Mouse (Mus musculus) liver, postnatal 0 days (tissue): Measurements from ENCODE around the gene Tk1. TPM values are rescaled to one million over a fixed set of nuclear protein-coding genes. Genes with fewer than 3 reads are reported as not detected.

Experiments
- ATAC-seq: fragments of 200-750 bp; cut with Nextera tagmentation; 2 replicates; pipeline ENCODE4 v1.8.0; 2017; ENCODE audit warnings: mild to moderate bottlenecking, moderate library complexity
- DNase-seq: peaks from one replicate; pipeline ENCODE4 v3.0.0-alpha.2; 2016
- H3K27ac ChIP-seq: fragments of 300-500 bp; sonication (generic); 2 replicates; pipeline ENCODE4 v1.5.1; 2014; ENCODE audit warnings: antibody characterized with exemption, moderate library complexity, mild to moderate bottlenecking, low read depth
- H3K27me3 ChIP-seq: fragments of 300-500 bp; sonication (generic); 2 replicates; pipeline ENCODE4 v1.6.1; 2014; ENCODE audit warnings: low read length, control low read depth, mixed read lengths; ENCODE audit not compliant: insufficient read depth
- H3K36me3 ChIP-seq: fragments of 300-500 bp; sonication (generic); replicated peaks from 2 replicates; pipeline ENCODE4 v1.6.1; 2014; ENCODE audit warnings: mild to moderate bottlenecking, control low read depth, low read length, moderate library complexity, mixed read lengths; ENCODE audit not compliant: insufficient read depth
- H3K4me1 ChIP-seq: fragments of 300-500 bp; sonication (generic); 2 replicates; pipeline ENCODE4 v1.6.1; 2014; ENCODE audit warnings: antibody characterized with exemption, mild to moderate bottlenecking, control low read depth; ENCODE audit not compliant: insufficient read depth
- H3K4me2 ChIP-seq: fragments of 300-500 bp; sonication (generic); 2 replicates; pipeline ENCODE4 v1.6.1; 2014; ENCODE audit warnings: low read depth, mild to moderate bottlenecking, low read length, moderate library complexity, mixed read lengths
- H3K4me3 ChIP-seq: fragments of 300-500 bp; sonication (generic); 2 replicates; pipeline ENCODE4 v1.5.1; 2014; ENCODE audit warnings: low read depth, low read length
- H3K9ac ChIP-seq: fragments of 300-500 bp; sonication (generic); replicated peaks from 2 replicates; pipeline ENCODE4 v1.6.1; 2014; ENCODE audit warnings: mild to moderate bottlenecking, moderate library complexity
- H3K9me3 ChIP-seq: fragments of 300-500 bp; sonication (generic); 2 replicates; pipeline ENCODE4 v1.6.1; 2016; ENCODE audit warnings: mild to moderate bottlenecking, control low read depth, low read length, mixed read lengths
- CTCF ChIP-seq: sonication (generic); IDR thresholded peaks from 2 replicates; pipeline ENCODE4 v1.5.1; 2016; ENCODE audit warnings: antibody characterized with exemption, low read depth
- EP300 ChIP-seq: IDR thresholded peaks from 2 replicates; pipeline ENCODE4 v1.6.1; 2016; ENCODE audit warnings: antibody characterized with exemption, low read depth, mild to moderate bottlenecking
- WGBS: fragments of 180-500 bp; shearing (Covaris S2); extraction: QIAGEN DNeasy Blood & Tissue Kit; methylation state at CpG from one replicate; pipeline ENCODE4 v1.1.7; 2014; ENCODE audit not compliant: insufficient replicate concordance; 5-methylcytosine and 5-hydroxymethylcytosine counted together
- polyA plus RNA-seq: library from polyadenylated mRNA; unstranded; fragments of >200 nt; fragmentation: Nextera tagmentation; extraction: Ambion mirVana; gene quantifications from 2 replicates; pipeline ENCODE4 v1.2.1, GENCODE M21; 2015

Tk1 gene
- polyA plus RNA-seq, 1 experiment from 2014 or later = 101 TPM

DNA sequence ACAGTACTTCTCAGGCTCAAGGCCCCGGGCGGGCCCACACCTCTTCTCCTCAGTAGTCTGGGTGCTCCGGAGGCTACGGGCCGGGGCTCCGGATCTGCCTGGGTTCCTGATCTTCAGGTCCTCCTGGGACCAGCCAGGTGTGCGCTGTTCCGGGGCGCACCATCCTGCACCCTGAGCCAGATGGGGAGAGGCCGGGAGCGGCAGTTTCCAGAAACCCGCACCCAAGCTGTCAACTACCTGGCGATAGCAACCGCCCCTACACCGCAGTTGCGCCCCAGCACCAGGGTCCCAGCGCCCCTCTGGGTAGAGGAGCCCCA lies 45.7 kb downstream of the Tk1 start:
- no peaks in the 10 kb centered on the region for H3K9me3 ChIP-seq
- H3K36me3 ChIP-seq = peaks cover 48% of the 10 kb centered on the region
- H3K4me2 ChIP-seq = peak overlapping the region; percentile 97
- peaks cover 30% of the 10 kb centered on the region for H3K4me1 ChIP-seq
- no peak for TF ChIP-seq CTCF
- no peak for TF ChIP-seq EP300
- peak overlapping the region; percentile 97 for H3K27ac ChIP-seq
- no peak for DNase-seq
- WGBS = 0% methylated on average over 17 of the region's 17 CpGs
- peak overlapping the region; percentile 85 for H3K9ac ChIP-seq
- H3K27me3 ChIP-seq = no peaks in the 10 kb centered on the region
- ATAC-seq = peak; percentile 1
- peak overlapping the region; percentile 82 for H3K4me3 ChIP-seq

- TF ChIP-seq CTCF (no peak), EP300 (no peak)
- H3K27ac ChIP-seq = peak overlapping the region; percentile 97
- peak overlapping the region; percentile 97 for H3K4me2 ChIP-seq
- 2% methylated on average over 37 of the region's 38 CpGs for WGBS
- peak overlapping the region; percentile 85 for H3K9ac ChIP-seq
- ATAC-seq = peak; percentile 26
- peak; percentile 80 for DNase-seq
- no peaks in the 10 kb centered on the region for H3K27me3 ChIP-seq
- H3K4me1 ChIP-seq = peaks cover 30% of the 10 kb centered on the region
- H3K9me3 ChIP-seq = no peaks in the 10 kb centered on the region
- peak overlapping the region; percentile 82 for H3K4me3 ChIP-seq
- H3K36me3 ChIP-seq = peaks cover 48% of the 10 kb centered on the region
Observed at GRCm38 (mm10) chr11:117779434-117780198, 46.3 kb downstream of the Tk1 start.

DNA sequence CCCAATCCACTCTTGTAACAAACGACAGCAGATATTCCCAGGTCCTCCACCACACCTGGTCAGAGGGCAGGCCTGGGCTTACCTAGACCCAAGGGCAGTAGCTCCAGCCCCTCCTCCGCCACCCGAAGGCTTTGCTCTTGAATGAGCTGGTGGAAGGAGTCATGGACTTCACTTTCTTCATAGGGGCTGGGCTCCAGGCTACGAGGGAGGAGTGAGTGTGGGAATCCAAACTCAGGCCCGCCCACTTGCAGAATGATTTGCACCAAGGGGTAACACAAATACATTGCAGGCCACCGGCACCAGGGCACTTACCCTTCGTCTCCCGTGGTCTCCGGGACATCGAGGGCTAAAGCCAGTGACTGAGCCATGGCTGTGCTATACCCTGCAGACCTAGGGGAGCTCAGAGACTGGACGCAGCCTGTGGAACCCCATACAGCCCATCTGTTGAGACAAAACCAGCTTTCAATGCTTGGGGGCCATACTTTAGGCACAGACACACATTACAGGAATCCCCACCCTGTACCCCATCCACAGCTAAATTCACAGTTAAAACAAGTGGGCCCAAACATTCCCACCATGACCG lies 47.0 kb downstream of the Tk1 start:
- peaks cover 47% of the 10 kb centered on the region for H3K36me3 ChIP-seq
- ATAC-seq (no peak), DNase-seq (peak; percentile 73)
- H3K27me3 ChIP-seq = no peaks in the 10 kb centered on the region
- no peak for TF ChIP-seq EP300
- no peak for TF ChIP-seq CTCF
- peak overlapping the region; percentile 97 for H3K4me2 ChIP-seq
- peak overlapping the region; percentile 85 for H3K9ac ChIP-seq
- peak overlapping the region; percentile 82 for H3K4me3 ChIP-seq
- 30% methylated on average over 12 of the region's 12 CpGs for WGBS
- peaks cover 27% of the 10 kb centered on the region for H3K4me1 ChIP-seq
- no peaks in the 10 kb centered on the region for H3K9me3 ChIP-seq
- H3K27ac ChIP-seq = peak overlapping the region; percentile 97

- Histone ChIP-seq H3K9me3 (no peaks in the 10 kb centered on the region), H3K36me3 (peaks cover 55% of the 10 kb centered on the region), H3K27me3 (no peaks in the 10 kb centered on the region), H3K4me1 (peaks cover 23% of the 10 kb centered on the region), H3K4me2 (peak overlapping the region; percentile 97), H3K27ac (peak overlapping the region; percentile 97), H3K4me3 (peak overlapping the region; percentile 82; the same call in 1 of the 2 replicates), H3K9ac (peak overlapping the region; percentile 13; the same call in 1 of the 2 replicates)
- ATAC-seq (no peak), DNase-seq (no peak)
- 93% methylated on average over 11 of the region's 11 CpGs for WGBS
- TF ChIP-seq EP300 (no peak), CTCF (no peak)
Observed at GRCm38 (mm10) chr11:117778031-117778430, 47.9 kb downstream of the Tk1 start.

DNA sequence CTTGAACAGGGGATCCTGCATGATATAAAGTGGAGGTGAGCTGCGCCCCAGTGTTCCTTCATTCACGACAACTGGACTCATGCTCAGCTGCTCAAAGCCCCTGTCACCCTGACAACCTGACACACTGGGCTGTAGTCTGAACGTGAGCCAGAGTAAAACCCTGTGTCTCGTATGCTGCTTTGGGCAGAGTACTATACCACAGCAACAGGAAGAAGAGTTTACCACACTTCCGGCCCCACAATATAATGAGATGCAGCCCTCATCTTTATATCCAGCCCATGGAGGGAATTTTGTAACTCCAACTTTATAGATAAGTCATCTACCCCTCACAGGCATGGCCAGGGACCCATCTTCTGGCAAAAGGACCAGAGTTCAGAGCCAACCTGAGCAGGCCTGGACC lies 48.8 kb downstream of the Tk1 start:
- Histone ChIP-seq H3K4me3 (0 out of 2 replicates have a peak overlapping the region, but pooled peaks have one; percentile 9), H3K27me3 (no peaks in the 10 kb centered on the region), H3K27ac (peak overlapping the region; percentile 63), H3K9me3 (no peaks in the 10 kb centered on the region), H3K36me3 (peaks cover 62% of the 10 kb centered on the region), H3K4me1 (peaks cover 23% of the 10 kb centered on the region), H3K9ac (peak overlapping the region; percentile 21; the same call in 1 of the 2 replicates), H3K4me2 (peak overlapping the region; percentile 97)
- TF ChIP-seq EP300 (no peak), CTCF (no peak)
- WGBS = 75% methylated on average over 5 of the region's 5 CpGs
- no peak for DNase-seq
- ATAC-seq = no peak

GRCm38 (mm10) chr11:117776085-117776792 lies 49.7 kb downstream of the Tk1 start:
- Histone ChIP-seq H3K9ac (no peak overlapping the region), H3K27ac (no peak overlapping the region), H3K4me1 (peaks cover 23% of the 10 kb centered on the region), H3K9me3 (no peaks in the 10 kb centered on the region), H3K36me3 (peaks cover 69% of the 10 kb centered on the region), H3K4me2 (no peak overlapping the region), H3K4me3 (no peak overlapping the region), H3K27me3 (no peaks in the 10 kb centered on the region)
- ATAC-seq = no peak
- 90% methylated on average over 14 of the region's 14 CpGs for WGBS
- TF ChIP-seq CTCF = no peak
- no peak for TF ChIP-seq EP300
- no peak for DNase-seq
